Mouse (Mus musculus) heart, adult 11 months (tissue): Measurements from ENCODE around the gene Cntn5.

Experiments
- DNase-seq: peaks from one replicate; pipeline ENCODE4 v3.0.0; 2022

The Cntn5 gene

DNA sequence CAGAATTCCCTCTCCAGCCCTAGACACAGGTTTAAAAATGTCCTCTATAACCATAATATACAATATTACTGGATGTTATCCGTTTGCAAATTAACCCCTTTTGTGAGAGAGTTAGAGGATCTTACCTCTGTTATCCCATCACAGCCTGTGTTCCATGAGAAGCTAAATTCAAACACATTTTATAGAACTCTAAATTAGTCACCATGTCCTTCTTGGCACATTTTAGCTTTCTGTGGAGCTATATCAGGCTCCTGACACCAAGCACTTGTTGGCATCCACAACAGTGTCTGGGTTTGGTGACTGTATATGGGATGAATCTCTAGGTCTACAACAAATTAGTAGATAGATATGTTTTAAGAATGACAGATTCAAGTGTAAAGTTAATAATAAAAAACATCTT is 253.9 kb downstream of the Cntn5 start:
- no peak for DNase-seq

GRCm38 (mm10) chr9:10645951-10646350 is 258.6 kb downstream of the Cntn5 start:
- no peak for DNase-seq

- DNase-seq: peak; percentile 92
These were observed 259.3 kb downstream of the Cntn5 start for GRCm38 (mm10) chr9:10645045-10645830.

DNA sequence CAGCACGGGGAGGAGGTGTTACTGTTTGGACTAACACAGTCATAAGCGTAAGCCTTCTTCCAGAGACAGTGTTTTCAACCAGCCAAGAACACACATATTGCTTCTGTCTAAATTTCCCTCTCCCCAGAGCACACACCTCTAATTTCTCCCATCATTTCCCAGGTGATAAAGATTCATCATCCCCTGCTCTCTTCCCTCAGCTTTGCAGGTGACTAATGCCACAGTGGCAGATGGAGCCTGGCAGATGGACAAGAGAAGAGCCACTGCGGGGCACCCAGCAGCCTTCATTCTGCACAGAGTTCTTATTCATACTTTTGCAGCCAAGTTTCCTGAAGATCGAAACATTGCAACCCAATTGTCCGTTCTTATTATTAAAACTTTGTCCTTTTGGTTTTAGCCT is 286.5 kb downstream of the Cntn5 start:
- DNase-seq: no peak

DNA sequence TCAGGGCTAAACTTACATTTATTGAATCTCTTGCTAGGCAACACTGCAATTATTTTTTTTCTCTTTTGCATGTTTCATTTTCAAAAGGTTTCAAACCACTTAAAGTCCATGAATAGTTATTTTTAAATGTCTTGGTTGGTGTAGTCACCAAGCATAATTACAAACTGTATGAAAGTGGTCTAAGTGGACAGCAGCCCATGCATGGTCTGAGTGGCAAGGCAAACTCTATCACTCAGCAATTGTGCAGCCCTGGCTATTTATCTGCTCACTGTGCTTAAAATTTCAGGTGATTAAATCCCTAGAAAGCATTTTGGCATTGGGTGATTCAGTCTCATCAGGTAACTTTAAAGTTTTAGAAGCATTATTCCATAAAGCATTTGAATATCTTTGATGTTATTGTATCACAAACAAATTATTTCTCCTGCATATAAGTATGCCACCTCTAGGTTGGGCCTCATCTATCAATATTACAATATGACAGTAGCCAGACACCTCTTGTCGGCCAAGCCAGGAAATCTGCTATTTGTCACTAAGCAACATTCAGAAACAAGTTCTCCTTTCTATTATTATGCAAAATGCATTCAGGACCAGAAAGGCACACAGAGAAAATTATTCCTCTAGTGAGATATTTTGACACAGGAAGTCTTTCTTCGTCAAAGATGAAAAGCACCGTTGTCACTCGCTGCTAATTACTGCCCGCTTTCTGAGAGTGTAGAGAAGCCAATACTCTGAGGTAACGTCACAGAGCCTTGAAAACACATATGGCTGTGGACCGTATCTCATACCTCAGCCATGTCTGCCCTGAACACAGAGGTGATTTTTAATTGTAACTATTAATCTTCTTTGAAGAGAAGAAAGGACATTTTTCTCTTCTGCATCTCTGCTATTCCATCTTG is 329.0 kb downstream of the Cntn5 start:
- no peak for DNase-seq

- DNase-seq: peak; percentile 80
These were observed 334.7 kb downstream of the Cntn5 start for GRCm38 (mm10) chr9:10569830-10570229.

DNA sequence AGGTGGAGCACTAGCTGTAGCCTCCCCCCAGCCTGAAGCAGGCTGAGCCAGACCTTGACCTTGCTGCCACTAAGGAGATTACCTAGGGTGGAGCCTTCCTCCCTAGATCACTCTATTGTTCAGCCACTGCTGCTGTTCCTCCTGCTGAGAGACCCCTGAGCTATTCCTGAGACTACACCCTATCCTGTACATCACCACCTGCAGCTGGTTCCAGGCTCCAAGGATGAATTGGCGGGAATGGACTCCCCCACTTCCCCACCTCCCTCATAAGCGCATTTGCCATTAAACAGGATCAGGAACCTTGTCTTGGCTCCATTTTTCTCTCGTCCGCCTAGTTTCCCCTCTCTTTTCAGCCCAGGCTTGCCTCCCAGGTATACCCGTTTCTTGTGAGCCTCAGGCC is 363.7 kb downstream of the Cntn5 start:
- DNase-seq: peak; percentile 80

GRCm38 (mm10) chr9:10532248-10532647 is 372.3 kb downstream of the Cntn5 start:
- DNase-seq: no peak

- no peak for DNase-seq
These were observed 373.5 kb downstream of the Cntn5 start for GRCm38 (mm10) chr9:10531087-10531486.

DNA sequence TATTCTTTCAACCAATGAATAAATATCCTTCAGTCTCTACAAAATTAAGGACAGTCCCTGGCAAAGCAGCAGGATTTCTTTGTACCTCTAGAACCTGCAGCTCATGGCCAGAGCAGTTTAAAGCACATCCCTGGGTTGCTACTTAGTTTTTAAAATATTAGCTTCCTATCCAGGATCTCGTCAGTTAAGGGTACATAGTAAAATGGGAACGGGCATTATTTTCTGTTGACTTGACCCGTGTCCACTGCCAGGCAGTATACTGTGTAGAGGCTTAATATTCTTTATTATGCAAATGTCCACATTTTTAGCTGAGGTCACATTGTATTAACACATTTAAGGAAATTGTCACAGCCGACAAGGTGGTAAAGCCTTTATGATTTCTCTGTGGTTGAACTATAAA is 375.0 kb downstream of the Cntn5 start:
- no peak for DNase-seq

GRCm38 (mm10) chr9:10529113-10529512 is 375.5 kb downstream of the Cntn5 start:
- DNase-seq: no peak

GRCm38 (mm10) chr9:10528692-10529091 is 375.9 kb downstream of the Cntn5 start:
- DNase-seq: no peak

DNA sequence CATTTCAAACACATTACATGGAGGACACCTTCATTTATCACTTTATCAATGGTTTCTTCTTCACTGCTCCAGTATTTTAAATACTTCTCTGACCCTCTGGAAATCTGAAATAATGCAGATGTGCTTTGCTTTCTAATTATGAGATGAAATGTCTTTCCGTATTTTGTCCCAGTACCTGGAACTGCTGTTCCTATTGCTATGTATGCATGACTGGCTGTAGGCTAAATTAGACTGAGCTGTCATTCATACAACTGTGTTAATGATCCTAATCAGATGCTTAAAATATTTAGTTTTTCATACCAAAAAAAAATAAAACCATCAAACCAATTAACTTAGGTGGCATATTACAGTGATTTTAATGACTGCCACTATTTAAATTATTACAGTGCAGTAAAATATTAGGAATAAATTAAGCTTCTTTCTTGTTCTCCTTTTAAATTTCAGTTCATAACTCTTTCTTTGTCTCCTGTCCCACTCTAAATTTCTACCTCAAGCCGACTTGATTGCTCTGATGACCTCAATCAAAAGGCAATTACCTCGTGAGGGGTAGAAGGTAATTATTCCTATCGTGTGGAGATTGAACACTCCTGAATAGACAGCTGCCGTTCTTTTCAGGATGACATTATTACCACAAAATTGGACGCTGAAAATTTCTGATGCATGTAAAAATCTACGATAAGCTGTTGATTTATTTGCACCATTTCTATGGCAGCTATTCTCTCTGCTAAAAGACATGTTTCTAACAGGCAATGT is 378.5 kb downstream of the Cntn5 start:
- no peak for DNase-seq

GRCm38 (mm10) chr9:10522604-10523003 is 382.0 kb downstream of the Cntn5 start:
- DNase-seq: no peak

GRCm38 (mm10) chr9:10521054-10521453 is 383.5 kb downstream of the Cntn5 start:
- DNase-seq: no peak

- no peak for DNase-seq
These were observed 412.3 kb downstream of the Cntn5 start for GRCm38 (mm10) chr9:10492243-10492642.

- no peak for DNase-seq
These were observed 433.0 kb downstream of the Cntn5 start for GRCm38 (mm10) chr9:10471484-10472125.

- no peak for DNase-seq
These were observed 439.8 kb downstream of the Cntn5 start for GRCm38 (mm10) chr9:10464758-10465157.

DNA sequence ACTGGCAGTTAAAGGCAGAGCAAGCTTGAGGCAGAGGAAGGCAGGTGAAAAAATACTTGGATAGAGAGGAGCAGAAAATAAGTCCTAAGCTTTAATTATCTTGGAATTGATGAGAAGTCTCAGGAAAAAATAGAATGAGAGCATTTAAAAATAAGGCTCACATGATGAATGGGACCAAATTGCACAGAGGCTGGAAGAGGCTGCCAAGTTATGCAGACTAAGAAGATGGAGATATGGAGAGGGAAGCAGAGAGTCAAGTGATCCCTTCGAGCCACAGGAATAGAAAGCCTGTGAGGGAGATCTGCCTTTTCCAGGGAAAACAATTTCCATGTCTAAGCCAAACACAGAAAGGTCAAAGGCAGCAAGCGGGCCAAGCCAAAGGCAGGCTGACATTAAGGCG is 446.7 kb downstream of the Cntn5 start:
- DNase-seq: no peak

DNA sequence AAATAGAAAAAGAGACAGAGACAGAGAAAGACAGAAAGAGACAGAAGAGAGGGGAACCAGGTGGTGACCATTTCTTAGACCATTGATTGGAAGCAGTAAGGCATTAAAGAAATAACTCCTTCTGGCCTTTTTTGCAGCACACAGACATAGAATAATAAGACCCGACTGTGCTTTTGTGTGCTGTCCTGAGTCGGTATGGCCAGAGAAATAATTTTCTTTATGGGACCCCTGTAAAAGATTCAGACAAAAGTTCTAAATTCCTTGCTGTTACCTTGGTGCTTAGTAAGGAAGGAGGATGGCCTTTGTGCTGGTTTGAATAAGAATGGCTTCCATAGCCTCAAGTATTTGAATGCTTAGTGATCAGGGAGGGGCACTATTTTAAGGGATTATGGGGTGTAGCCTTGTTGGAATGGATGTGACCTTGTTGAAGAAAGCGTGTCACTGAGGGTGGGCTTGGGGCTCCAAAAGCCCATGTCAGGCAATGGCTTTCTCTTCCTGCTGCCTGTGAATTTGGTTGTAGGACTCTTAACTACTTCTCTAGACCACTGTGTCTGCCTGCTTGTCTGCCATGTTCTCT is 455.5 kb downstream of the Cntn5 start:
- no peak for DNase-seq

DNA sequence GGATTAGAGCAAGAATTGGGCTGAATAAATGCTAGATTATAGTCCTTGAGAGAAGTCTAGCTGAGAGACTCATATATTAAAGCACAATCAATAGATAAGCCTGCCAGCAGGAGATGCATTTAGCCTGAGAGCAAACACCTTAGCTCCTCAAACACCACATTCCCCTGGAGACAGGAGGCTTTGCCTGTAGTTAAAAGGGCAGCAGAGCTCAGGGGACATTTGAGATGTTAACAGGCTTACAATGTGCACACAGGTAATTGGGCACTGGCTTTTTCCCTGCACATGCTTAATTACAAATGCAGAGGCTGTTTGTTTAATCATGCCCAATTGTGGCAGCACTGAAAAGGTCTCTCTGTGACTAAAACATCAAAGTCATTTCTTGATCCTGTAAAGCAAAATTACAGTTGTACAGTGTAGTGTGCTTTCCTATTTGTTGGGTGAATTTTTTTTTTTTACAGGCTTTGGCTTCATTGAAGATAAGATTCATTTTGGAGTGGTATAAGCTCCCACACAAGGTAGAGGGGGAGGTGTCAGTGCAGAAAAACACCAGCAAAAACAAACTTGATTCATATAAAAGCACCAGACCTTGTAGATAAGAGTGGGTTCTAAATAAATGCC is 457.2 kb downstream of the Cntn5 start:
- no peak for DNase-seq

- no peak for DNase-seq
These were observed 492.5 kb downstream of the Cntn5 start for GRCm38 (mm10) chr9:10412075-10412474.
